Mouse (Mus musculus): ENCODE data around the gene 1700122O11Rik. TPM values are rescaled to one million over a fixed set of nuclear protein-coding genes. Genes with fewer than 3 reads are reported as not detected.

Gene 1700122O11Rik
- polyA plus RNA-seq, 1 experiment from 2014 or later, result not detected

DNA sequence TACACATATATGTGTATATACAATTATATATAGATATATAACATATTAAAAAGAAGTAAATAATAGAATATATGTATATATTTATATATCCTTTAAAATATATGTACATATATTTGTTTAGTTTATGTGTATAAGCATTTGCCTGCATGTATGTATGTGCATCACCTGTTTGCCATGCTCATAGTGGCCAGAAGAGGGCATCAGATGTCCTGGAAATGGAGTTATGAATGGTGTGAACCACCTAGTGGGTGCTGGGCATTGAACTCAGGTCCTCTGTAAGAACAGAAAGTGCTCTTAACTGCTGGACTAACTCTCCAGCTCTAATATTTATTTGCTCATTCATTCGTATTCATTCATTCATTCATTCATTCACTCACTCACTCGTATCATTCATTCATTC, 15.6 kb upstream of the 1700122O11Rik start:
- Histone ChIP-seq H3K4me3 (ENCODE audit: low read depth, low read length) (no peak overlapping the region), H3K36me3 (ENCODE audit: control insufficient read depth, insufficient read depth, low read length) (no peaks in the 10 kb centered on the region), H3K9me3 (ENCODE audit: control insufficient read depth, low read length) (no peaks in the 10 kb centered on the region), H3K9ac (ENCODE audit: low read length) (no peak overlapping the region), H3K27ac (ENCODE audit: low read depth) (no peak overlapping the region), H3K4me2 (ENCODE audit: low read length) (no peak overlapping the region), H3K27me3 (replicated peaks; ENCODE audit: control insufficient read depth, insufficient read depth, low read length) (0 out of 2 replicates have a peak, but pooled peaks cover 6% of the 10 kb centered on the region), H3K4me1 (replicated peaks; ENCODE audit: control insufficient read depth, insufficient read depth, low read length) (0 out of 2 replicates have a peak, but pooled peaks cover 2% of the 10 kb centered on the region)
- 86% methylated on average over 2 of the region's 2 CpGs for WGBS
- no peak for ATAC-seq (replicated peaks; ENCODE audit: low FRiP score, low TSS enrichment, low read depth)
- DNase-seq (ENCODE audit: low spot score), result no peak

DNA sequence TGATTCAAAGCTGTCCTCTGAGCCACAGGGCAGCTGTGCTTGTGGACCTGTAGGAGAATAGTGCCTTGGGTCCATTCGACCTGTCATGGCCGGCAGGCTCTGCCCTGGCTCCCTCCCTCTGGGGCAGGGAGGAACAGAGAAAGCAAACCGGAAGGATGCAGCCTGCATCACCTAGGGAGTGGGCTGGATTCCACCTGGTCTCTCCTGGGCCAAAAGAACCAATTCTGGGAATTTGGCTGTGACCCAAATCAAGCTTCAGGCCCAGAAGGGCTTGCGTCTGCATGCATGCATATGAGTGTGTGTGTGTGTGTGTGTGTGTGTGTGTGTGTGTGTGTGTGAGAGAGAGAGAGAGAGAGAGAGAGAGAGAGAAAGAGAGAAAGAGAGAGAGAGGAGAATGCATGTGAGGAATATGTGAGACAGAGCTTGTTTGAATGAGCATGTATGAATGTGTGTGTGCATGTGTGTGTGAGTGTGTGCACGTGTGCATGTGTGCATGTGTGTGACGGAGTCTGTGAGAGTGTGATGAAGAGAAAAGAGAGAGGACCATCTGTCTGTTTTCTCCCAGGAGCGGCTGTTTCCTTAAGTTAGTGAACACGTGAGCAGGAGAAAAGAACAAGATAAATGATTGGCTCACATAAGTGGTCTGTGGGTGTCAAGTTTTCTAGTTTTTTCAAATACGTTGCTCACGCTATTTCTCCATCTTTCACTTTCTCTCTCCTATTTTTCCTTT, 14.4 kb upstream of the 1700122O11Rik start:
- Histone ChIP-seq H3K9ac (ENCODE audit: low read length) (no peak overlapping the region), H3K9me3 (ENCODE audit: control insufficient read depth, low read length) (no peaks in the 10 kb centered on the region), H3K4me1 (replicated peaks; ENCODE audit: control insufficient read depth, insufficient read depth, low read length) (0 out of 2 replicates have a peak, but pooled peaks cover 2% of the 10 kb centered on the region), H3K4me2 (ENCODE audit: low read length) (no peak overlapping the region), H3K4me3 (ENCODE audit: low read depth, low read length) (no peak overlapping the region), H3K27ac (ENCODE audit: low read depth) (no peak overlapping the region), H3K27me3 (replicated peaks; ENCODE audit: control insufficient read depth, insufficient read depth, low read length) (0 out of 2 replicates have a peak, but pooled peaks cover 6% of the 10 kb centered on the region), H3K36me3 (ENCODE audit: control insufficient read depth, insufficient read depth, low read length) (no peaks in the 10 kb centered on the region)
- ATAC-seq (replicated peaks; ENCODE audit: low FRiP score, low TSS enrichment, low read depth) (no peak), DNase-seq (ENCODE audit: low spot score) (no peak)
- WGBS, result 66% methylated on average over 10 of the region's 10 CpGs

DNA sequence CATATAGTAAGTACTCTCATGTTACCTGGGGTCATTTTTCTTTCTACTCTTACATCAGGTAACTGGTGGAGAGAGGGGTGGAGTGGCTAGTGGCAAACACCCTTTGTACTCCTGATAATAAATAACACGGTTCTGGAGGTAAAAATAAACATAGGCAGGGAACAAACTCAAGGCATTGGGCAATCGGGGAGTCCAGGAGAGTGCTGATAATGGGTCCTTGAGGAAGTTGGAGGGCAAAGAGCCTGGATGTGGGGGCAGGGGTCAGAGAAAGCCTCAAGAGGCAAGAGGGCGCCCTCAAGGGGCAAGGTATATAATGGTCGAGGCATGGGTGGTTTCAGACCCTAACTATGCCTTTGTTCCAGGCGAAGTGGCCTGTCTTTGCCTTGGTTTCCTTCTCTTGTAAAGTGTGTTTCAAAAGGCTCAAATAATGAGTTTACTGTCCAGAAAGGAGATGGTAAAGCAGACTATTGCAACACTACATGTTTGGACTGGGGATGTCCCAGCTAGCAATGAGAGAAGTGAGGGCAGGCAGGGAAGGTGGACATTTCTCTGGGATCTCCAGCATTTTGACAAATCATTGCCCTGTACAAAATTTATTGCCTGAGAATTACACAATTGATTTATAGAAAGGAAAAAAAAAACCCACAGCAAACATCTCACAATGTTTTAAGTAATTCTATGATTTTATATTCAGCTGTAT, 13.7 kb upstream of the 1700122O11Rik start:
- ATAC-seq (replicated peaks; ENCODE audit: low FRiP score, low TSS enrichment, low read depth), result no peak; the same call in 1 of the 2 replicates
- H3K27ac ChIP-seq (ENCODE audit: low read depth), result no peak overlapping the region

DNA sequence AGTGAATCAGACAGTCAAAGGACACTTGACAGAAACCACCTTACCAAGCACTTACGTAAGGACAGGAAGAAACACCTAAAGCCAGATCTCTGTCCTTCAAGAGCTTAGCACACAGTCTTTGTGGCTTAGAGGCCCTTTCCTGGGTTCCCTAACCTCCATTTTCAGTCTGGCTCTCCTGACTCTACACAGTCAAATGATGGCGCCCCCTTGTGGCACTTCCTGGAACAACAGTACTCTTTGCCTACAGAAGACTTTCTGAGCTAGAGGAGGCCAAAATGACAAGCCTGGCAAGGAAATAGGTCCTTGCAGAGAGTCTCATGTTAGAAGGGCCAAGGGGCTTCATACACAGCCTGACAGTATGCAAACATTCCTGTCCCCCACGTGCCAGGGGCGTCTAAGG, 7.5 kb upstream of the 1700122O11Rik start:
- peaks cover 10% of the 10 kb centered on the region; the same call in 1 of the 2 replicates for H3K4me1 ChIP-seq (replicated peaks; ENCODE audit: control insufficient read depth, insufficient read depth, low read length)
- H3K27ac ChIP-seq (ENCODE audit: low read depth), result no peak overlapping the region
- no peaks in the 10 kb centered on the region for H3K36me3 ChIP-seq (ENCODE audit: control insufficient read depth, insufficient read depth, low read length)
- H3K9me3 ChIP-seq (ENCODE audit: control insufficient read depth, low read length), result no peaks in the 10 kb centered on the region
- no peak overlapping the region for H3K4me2 ChIP-seq (ENCODE audit: low read length)
- 34% methylated on average over 4 of the region's 4 CpGs for WGBS
- H3K4me3 ChIP-seq (ENCODE audit: low read depth, low read length), result no peak overlapping the region
- no peaks in the 10 kb centered on the region for H3K27me3 ChIP-seq (replicated peaks; ENCODE audit: control insufficient read depth, insufficient read depth, low read length)
- peak; percentile 92 for DNase-seq (ENCODE audit: low spot score)
- H3K9ac ChIP-seq (ENCODE audit: low read length), result no peak overlapping the region
- no peak for ATAC-seq (replicated peaks; ENCODE audit: low FRiP score, low TSS enrichment, low read depth)

More for the DNA sequence above, 13.7 kb upstream of the 1700122O11Rik start:
- H3K4me2 ChIP-seq (ENCODE audit: low read length), result no peak overlapping the region
- H3K36me3 ChIP-seq (ENCODE audit: control insufficient read depth, insufficient read depth, low read length), result no peaks in the 10 kb centered on the region
- H3K4me3 ChIP-seq (ENCODE audit: low read depth, low read length), result no peak overlapping the region
- H3K27me3 ChIP-seq (replicated peaks; ENCODE audit: control insufficient read depth, insufficient read depth, low read length), result 0 out of 2 replicates have a peak, but pooled peaks cover 6% of the 10 kb centered on the region
- no peak overlapping the region for H3K9ac ChIP-seq (ENCODE audit: low read length)
- H3K9me3 ChIP-seq (ENCODE audit: control insufficient read depth, low read length), result no peaks in the 10 kb centered on the region
- no peak for DNase-seq (ENCODE audit: low spot score)
- 53% methylated on average over 5 of the region's 5 CpGs for WGBS
- no peaks in the 10 kb centered on the region for H3K4me1 ChIP-seq (replicated peaks; ENCODE audit: control insufficient read depth, insufficient read depth, low read length)

DNA sequence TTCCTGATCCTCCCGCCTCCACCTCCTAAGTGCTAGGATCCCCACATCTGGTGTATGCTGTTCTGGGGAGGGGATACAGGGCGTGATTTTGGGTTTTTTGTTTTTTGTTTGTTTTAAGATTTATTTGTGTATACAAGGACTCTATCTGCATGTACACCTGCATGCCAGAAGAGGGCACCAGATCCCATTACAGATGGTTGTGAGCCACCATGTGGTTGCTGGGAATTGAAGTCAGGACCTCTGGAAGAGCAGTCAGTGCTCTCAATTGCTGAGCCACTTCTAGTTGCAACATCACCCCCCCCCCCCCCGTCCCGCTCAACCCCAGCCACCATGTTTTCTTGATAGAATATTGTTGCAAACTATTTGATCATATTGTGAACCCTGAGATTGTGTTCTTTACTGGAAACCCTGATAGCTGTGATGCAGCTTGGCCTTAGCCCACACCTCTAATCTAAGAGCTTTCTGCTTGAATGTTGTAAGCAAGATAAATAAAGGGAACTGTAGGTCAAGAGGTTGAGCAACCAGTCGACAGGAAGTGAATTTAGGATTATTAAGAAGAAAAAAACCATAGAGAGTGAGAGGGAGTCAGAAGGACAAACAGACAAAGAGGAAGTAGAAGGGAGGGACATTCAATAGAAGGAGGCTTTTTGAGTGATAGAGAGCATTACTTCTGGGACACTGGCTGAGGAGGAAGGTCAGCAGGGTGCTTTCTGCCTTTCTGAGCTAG, 5.2 kb upstream of the 1700122O11Rik start:
- H3K4me1 ChIP-seq (replicated peaks; ENCODE audit: control insufficient read depth, insufficient read depth, low read length), result peaks cover 19% of the 10 kb centered on the region

DNA sequence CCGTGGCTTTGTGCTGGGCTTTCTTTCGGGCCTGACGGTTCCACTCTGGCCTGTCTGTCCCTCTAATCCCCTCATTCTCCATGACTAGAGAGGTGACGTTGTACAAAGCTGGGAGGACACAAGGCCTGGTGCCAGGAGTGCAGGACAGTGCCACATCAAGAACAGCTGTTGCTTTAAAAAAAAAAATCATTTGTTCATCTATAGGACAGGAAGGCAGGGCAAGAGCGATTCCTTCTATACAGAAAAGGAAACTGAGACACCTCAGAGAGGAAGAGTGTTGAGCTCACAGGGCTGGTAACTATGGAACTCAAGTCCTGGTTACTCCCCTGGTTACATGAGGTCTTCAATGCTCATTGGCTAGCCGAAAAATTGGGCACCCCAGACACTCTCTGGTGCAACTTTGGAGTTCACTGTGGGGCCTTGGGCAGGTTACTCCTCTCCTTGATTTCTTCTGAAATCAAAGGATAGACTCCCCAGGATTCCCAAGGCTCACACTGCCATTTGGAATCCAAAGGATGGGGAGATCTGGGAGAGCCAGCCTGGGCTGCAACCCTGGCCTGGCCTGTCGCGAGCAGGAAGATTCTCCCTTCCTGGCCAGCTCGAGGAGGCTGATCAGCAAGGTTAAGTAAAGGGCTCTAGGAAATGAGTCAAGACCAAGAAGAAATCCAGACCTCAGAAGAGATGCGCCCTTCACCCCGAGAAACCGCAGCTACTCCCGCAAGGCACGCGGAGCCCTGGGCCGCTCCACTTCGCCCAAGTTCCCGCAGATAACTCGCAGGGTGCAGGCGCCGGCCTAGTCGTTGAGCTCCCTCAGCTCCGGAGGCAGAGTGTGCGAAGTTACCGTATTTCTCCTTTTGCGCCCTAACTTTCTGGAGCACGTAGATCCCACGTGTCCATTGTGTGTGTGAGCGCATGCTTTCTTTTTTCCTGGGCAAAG, 3.5 kb upstream of the 1700122O11Rik start:
- DNase-seq (ENCODE audit: low spot score), result peak; percentile 86
- WGBS, result 13% methylated on average over 29 of the region's 29 CpGs
- Histone ChIP-seq H3K27ac (ENCODE audit: low read depth) (peak overlapping the region; percentile 72), H3K4me3 (ENCODE audit: low read depth, low read length) (peak overlapping the region; percentile 18; the same call in 1 of the 2 replicates), H3K36me3 (ENCODE audit: control insufficient read depth, insufficient read depth, low read length) (no peaks in the 10 kb centered on the region), H3K27me3 (replicated peaks; ENCODE audit: control insufficient read depth, insufficient read depth, low read length) (no peaks in the 10 kb centered on the region), H3K9me3 (ENCODE audit: control insufficient read depth, low read length) (no peaks in the 10 kb centered on the region), H3K4me2 (ENCODE audit: low read length) (peak overlapping the region; percentile 47), H3K9ac (ENCODE audit: low read length) (peak overlapping the region; percentile 35), H3K4me1 (replicated peaks; ENCODE audit: control insufficient read depth, insufficient read depth, low read length) (peaks cover 19% of the 10 kb centered on the region)
- ATAC-seq (replicated peaks; ENCODE audit: low FRiP score, low TSS enrichment, low read depth), result peak; percentile 51

More for the DNA sequence above, 5.2 kb upstream of the 1700122O11Rik start:
- H3K9me3 ChIP-seq (ENCODE audit: control insufficient read depth, low read length), result no peaks in the 10 kb centered on the region
- 65% methylated on average over 5 of the region's 5 CpGs for WGBS
- no peak overlapping the region for H3K9ac ChIP-seq (ENCODE audit: low read length)
- H3K36me3 ChIP-seq (ENCODE audit: control insufficient read depth, insufficient read depth, low read length), result no peaks in the 10 kb centered on the region
- no peak for DNase-seq (ENCODE audit: low spot score)
- no peaks in the 10 kb centered on the region for H3K27me3 ChIP-seq (replicated peaks; ENCODE audit: control insufficient read depth, insufficient read depth, low read length)
- H3K27ac ChIP-seq (ENCODE audit: low read depth), result no peak overlapping the region
- no peak overlapping the region for H3K4me2 ChIP-seq (ENCODE audit: low read length)
- H3K4me3 ChIP-seq (ENCODE audit: low read depth, low read length), result no peak overlapping the region
- no peak for ATAC-seq (replicated peaks; ENCODE audit: low FRiP score, low TSS enrichment, low read depth)

DNA sequence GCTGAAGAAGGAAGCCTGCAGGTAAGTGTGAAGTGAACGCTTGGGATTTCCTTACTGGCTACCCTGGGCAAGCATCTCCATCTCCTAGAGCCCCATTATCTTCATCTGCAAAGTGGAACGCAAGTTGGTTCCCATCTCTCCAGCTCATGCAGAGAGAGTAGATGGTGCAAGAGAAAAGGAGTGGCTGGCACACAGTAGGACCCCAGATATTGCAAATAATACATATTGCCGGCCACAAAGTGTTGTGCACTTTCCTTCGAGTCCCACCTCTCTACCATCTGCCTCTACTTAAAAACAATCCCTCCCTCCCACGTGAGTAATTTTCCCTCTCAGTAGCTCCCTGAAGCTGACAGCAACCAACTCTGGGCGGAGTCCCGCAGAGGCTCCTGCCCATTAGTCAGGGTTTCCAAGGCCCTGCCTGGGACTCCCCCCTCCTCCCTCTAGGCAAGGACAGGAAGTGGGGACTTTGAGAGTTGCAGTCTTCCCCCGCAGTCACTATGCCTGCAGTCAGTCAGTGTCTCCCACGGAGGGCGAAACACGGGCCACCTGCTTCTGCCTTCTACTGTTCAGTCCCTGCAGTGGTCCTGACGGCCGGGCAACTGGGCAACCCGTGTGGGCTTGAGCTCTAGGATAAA, 1.3 kb upstream of the 1700122O11Rik start:
- Histone ChIP-seq H3K9me3 (ENCODE audit: control insufficient read depth, low read length) (no peaks in the 10 kb centered on the region), H3K27me3 (replicated peaks; ENCODE audit: control insufficient read depth, insufficient read depth, low read length) (no peaks in the 10 kb centered on the region), H3K4me1 (replicated peaks; ENCODE audit: control insufficient read depth, insufficient read depth, low read length) (peaks cover 19% of the 10 kb centered on the region), H3K9ac (ENCODE audit: low read length) (no peak overlapping the region), H3K4me2 (ENCODE audit: low read length) (peak overlapping the region; percentile 41), H3K4me3 (ENCODE audit: low read depth, low read length) (peak overlapping the region; percentile 7; the same call in 1 of the 2 replicates), H3K36me3 (ENCODE audit: control insufficient read depth, insufficient read depth, low read length) (no peaks in the 10 kb centered on the region), H3K27ac (ENCODE audit: low read depth) (peak overlapping the region; percentile 44)
- DNase-seq (ENCODE audit: low spot score) (peak; percentile 83), ATAC-seq (replicated peaks; ENCODE audit: low FRiP score, low TSS enrichment, low read depth) (peak; percentile 74)
- WGBS, result 12% methylated on average over 14 of the region's 14 CpGs

Measured in intestine, embryonic 14.5 days (tissue).